Mouse (Mus musculus): Measurements from ENCODE around the gene Crkl. TPM values are rescaled to one million over a fixed set of nuclear protein-coding genes. Genes with fewer than 3 reads are reported as not detected.

Crkl gene
- polyA plus RNA-seq, 1 experiment, result 47.3 TPM

- Histone ChIP-seq H3K4me1 (ENCODE audit: control insufficient read depth, insufficient read depth, insufficient read length, low read length) (peaks cover 12% of the 10 kb centered on the region; the same call in 1 of the 2 replicates), H3K27ac (ENCODE audit: insufficient read depth, low read depth, low read length) (no peak overlapping the region), H3K27me3 (ENCODE audit: control insufficient read depth, insufficient read depth, low read length) (no peaks in the 10 kb centered on the region), H3K4me3 (ENCODE audit: low read depth, low read length) (no peak overlapping the region), H3K36me3 (ENCODE audit: control insufficient read depth, insufficient read depth, low read length) (no peaks in the 10 kb centered on the region)
- TF ChIP-seq POLR2A (IDR thresholded peaks at IDR 0.05; ENCODE audit: low read depth, low read length) (no peak), CTCF (IDR thresholded peaks at IDR 0.05; ENCODE audit: extremely low read depth, insufficient read length, insufficient replicate concordance, low read depth, low read length) (no peak)
- 22% methylated on average over 4 of the region's 4 CpGs for WGBS
These were observed 41.6 kb upstream of the Crkl start for GRCm38 (mm10) chr16:17410209-17410608.

GRCm38 (mm10) chr16:17423021-17423420 is 28.8 kb upstream of the Crkl start:
- no peak overlapping the region for H3K4me3 ChIP-seq (ENCODE audit: low read depth, low read length)
- TF ChIP-seq POLR2A (IDR thresholded peaks at IDR 0.05; ENCODE audit: low read depth, low read length), result no peak
- TF ChIP-seq CTCF (IDR thresholded peaks at IDR 0.05; ENCODE audit: extremely low read depth, insufficient read length, insufficient replicate concordance, low read depth, low read length), result no peak
- H3K4me1 ChIP-seq (ENCODE audit: control insufficient read depth, insufficient read depth, insufficient read length, low read length), result no peaks in the 10 kb centered on the region
- H3K36me3 ChIP-seq (ENCODE audit: control insufficient read depth, insufficient read depth, low read length), result peaks cover 59% of the 10 kb centered on the region
- no peaks in the 10 kb centered on the region for H3K27me3 ChIP-seq (ENCODE audit: control insufficient read depth, insufficient read depth, low read length)
- H3K27ac ChIP-seq (ENCODE audit: insufficient read depth, low read depth, low read length), result no peak overlapping the region
- 88% methylated on average over 3 of the region's 3 CpGs for WGBS

GRCm38 (mm10) chr16:17432576-17432975 is 19.2 kb upstream of the Crkl start:
- Histone ChIP-seq H3K4me3 (ENCODE audit: low read depth, low read length) (no peak overlapping the region), H3K36me3 (ENCODE audit: control insufficient read depth, insufficient read depth, low read length) (peaks cover 18% of the 10 kb centered on the region), H3K27me3 (ENCODE audit: control insufficient read depth, insufficient read depth, low read length) (no peaks in the 10 kb centered on the region), H3K4me1 (ENCODE audit: control insufficient read depth, insufficient read depth, insufficient read length, low read length) (no peaks in the 10 kb centered on the region), H3K27ac (ENCODE audit: insufficient read depth, low read depth, low read length) (no peak overlapping the region)
- TF ChIP-seq POLR2A (IDR thresholded peaks at IDR 0.05; ENCODE audit: low read depth, low read length) (no peak), CTCF (IDR thresholded peaks at IDR 0.05; ENCODE audit: extremely low read depth, insufficient read length, insufficient replicate concordance, low read depth, low read length) (no peak)
- 43% methylated on average over 2 of the region's 2 CpGs for WGBS

GRCm38 (mm10) chr16:17452373-17452715 is 557 bp downstream of the Crkl start:
- under 1% methylated on average over 24 of the region's 24 CpGs for WGBS
- H3K4me1 ChIP-seq (ENCODE audit: control insufficient read depth, insufficient read depth, insufficient read length, low read length), result peaks cover 5% of the 10 kb centered on the region; the same call in 1 of the 2 replicates

GRCm38 (mm10) chr16:17456901-17457300 is 5.1 kb downstream of the Crkl start:
- WGBS, result 100% methylated on average over 1 of the region's 1 CpGs
- TF ChIP-seq CTCF (IDR thresholded peaks at IDR 0.05; ENCODE audit: extremely low read depth, insufficient read length, insufficient replicate concordance, low read depth, low read length) (no peak), POLR2A (IDR thresholded peaks at IDR 0.05; ENCODE audit: low read depth, low read length) (no peak)
- H3K36me3 ChIP-seq (ENCODE audit: control insufficient read depth, insufficient read depth, low read length), result no peaks in the 10 kb centered on the region
- no peak overlapping the region for H3K4me3 ChIP-seq (ENCODE audit: low read depth, low read length)
- no peaks in the 10 kb centered on the region for H3K27me3 ChIP-seq (ENCODE audit: control insufficient read depth, insufficient read depth, low read length)
- no peak overlapping the region for H3K27ac ChIP-seq (ENCODE audit: insufficient read depth, low read depth, low read length)
- H3K4me1 ChIP-seq (ENCODE audit: control insufficient read depth, insufficient read depth, insufficient read length, low read length), result peaks cover 12% of the 10 kb centered on the region; the same call in 1 of the 2 replicates

More at GRCm38 (mm10) chr16:17452373-17452715, 557 bp downstream of the Crkl start:
- H3K27ac ChIP-seq (ENCODE audit: insufficient read depth, low read depth, low read length), result peak overlapping the region; percentile 90
- H3K36me3 ChIP-seq (ENCODE audit: control insufficient read depth, insufficient read depth, low read length), result no peaks in the 10 kb centered on the region
- H3K4me3 ChIP-seq (ENCODE audit: low read depth, low read length), result peak overlapping the region; percentile 85
- TF ChIP-seq CTCF (IDR thresholded peaks at IDR 0.05; ENCODE audit: extremely low read depth, insufficient read length, insufficient replicate concordance, low read depth, low read length) (no peak), POLR2A (IDR thresholded peaks at IDR 0.05; ENCODE audit: low read depth, low read length) (no peak)
- no peaks in the 10 kb centered on the region for H3K27me3 ChIP-seq (ENCODE audit: control insufficient read depth, insufficient read depth, low read length)

- Histone ChIP-seq H3K36me3 (ENCODE audit: control insufficient read depth, insufficient read depth, low read length) (peaks cover 5% of the 10 kb centered on the region), H3K4me1 (ENCODE audit: control insufficient read depth, insufficient read depth, insufficient read length, low read length) (peaks cover 6% of the 10 kb centered on the region; the same call in 1 of the 2 replicates), H3K4me3 (ENCODE audit: low read depth, low read length) (no peak overlapping the region), H3K27me3 (ENCODE audit: control insufficient read depth, insufficient read depth, low read length) (no peaks in the 10 kb centered on the region), H3K27ac (ENCODE audit: insufficient read depth, low read depth, low read length) (no peak overlapping the region)
- TF ChIP-seq POLR2A (IDR thresholded peaks at IDR 0.05; ENCODE audit: low read depth, low read length), result no peak
- no peak for TF ChIP-seq CTCF (IDR thresholded peaks at IDR 0.05; ENCODE audit: extremely low read depth, insufficient read length, insufficient replicate concordance, low read depth, low read length)
- WGBS, result 81% methylated on average over 4 of the region's 4 CpGs
These were observed 8.5 kb downstream of the Crkl start for GRCm38 (mm10) chr16:17460254-17460653.

- H3K36me3 ChIP-seq (ENCODE audit: control insufficient read depth, insufficient read depth, low read length), result peaks cover 5% of the 10 kb centered on the region
- no peak overlapping the region for H3K27ac ChIP-seq (ENCODE audit: insufficient read depth, low read depth, low read length)
- no peak overlapping the region for H3K4me3 ChIP-seq (ENCODE audit: low read depth, low read length)
- peaks cover 8% of the 10 kb centered on the region; the same call in 1 of the 2 replicates for H3K4me1 ChIP-seq (ENCODE audit: control insufficient read depth, insufficient read depth, insufficient read length, low read length)
- TF ChIP-seq CTCF (IDR thresholded peaks at IDR 0.05; ENCODE audit: extremely low read depth, insufficient read length, insufficient replicate concordance, low read depth, low read length) (no peak), POLR2A (IDR thresholded peaks at IDR 0.05; ENCODE audit: low read depth, low read length) (no peak)
- H3K27me3 ChIP-seq (ENCODE audit: control insufficient read depth, insufficient read depth, low read length), result no peaks in the 10 kb centered on the region
- WGBS, result 58% methylated on average over 1 of the region's 1 CpGs
These were observed 9.8 kb downstream of the Crkl start for GRCm38 (mm10) chr16:17461596-17461995.
